Comparison of ENCODE assay signal across 11 mouse cellular contexts in the genomic region with DNA sequence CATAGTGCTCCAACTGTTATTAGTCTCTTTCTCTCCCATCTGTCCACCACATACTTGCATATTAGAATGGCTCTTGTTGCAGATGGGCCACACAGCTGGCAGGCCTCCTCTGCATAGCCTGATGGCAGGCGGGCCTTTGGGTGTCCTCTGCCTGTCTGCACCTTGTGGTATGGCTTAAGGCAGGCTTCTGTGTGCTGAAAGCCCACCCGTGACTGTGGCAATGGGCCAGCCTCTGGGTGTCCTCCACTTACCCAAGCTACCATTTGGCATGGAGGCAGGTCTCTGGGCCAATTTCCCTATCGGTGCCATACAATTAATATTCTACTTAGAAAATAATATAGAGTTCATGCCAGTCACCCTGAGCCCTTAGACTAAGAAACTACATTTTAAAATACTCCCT.
"Had no signal": no experiment of that assay in that cellular context is flagged by ENCODE, and none has a peak within 500 bp of the region (broad histone marks: within the 10 kb centered on the region; RNA-seq: fewer than 3 reads in every experiment).

No protein-coding gene starts in this region.

- DNase-seq: liver; liver, embryonic 13.5 days; liver, postnatal 0 days; lung, adult 18-20 months; lung, adult 2 months; lung, embryonic 14.5 days; lung, postnatal 10 days; lung, postnatal 14 days; lung, postnatal 36 days; lung, postnatal 4 days; midbrain, embryonic 14.5 days had no signal
